Mouse (Mus musculus) C2C12 (cell line): ENCODE measurements around the gene Tmem150a.

Experiments used
- CTCF ChIP-seq: IDR thresholded peaks from one replicate; pipeline ENCODE4 v1.5.1; 2011; ENCODE audit not compliant: control insufficient read depth, insufficient read depth, insufficient read length
- MAX ChIP-seq: IDR thresholded peaks from one replicate; pipeline ENCODE4 v1.6.1; 2011; ENCODE audit warnings: mild to moderate bottlenecking, control low read depth
- MYOD1 ChIP-seq: IDR thresholded peaks from one replicate; pipeline ENCODE4 v1.6.1; 2011; ENCODE audit warnings: low read depth; ENCODE audit not compliant: control insufficient read depth, insufficient read length
- MYOG ChIP-seq: IDR thresholded peaks from one replicate; pipeline ENCODE4 v1.6.1; 2011; ENCODE audit not compliant: control insufficient read depth, insufficient read length; ENCODE audit errors: extremely low read depth

GRCm38 (mm10) chr6:72360599-72360935 is 5.3 kb downstream of the Tmem150a start:
- TF ChIP-seq CTCF = no peak
- TF ChIP-seq MAX = no peak
- TF ChIP-seq MYOD1 = no peak
- TF ChIP-seq MYOG = no peak
